Mouse (Mus musculus): ENCODE results near the gene Fmc1.
"Not testable (repeated sequence)": the region's sequence is repeated elsewhere in the genome, so short reads cannot be mapped to it uniquely, and the experiment has no call there.

Fmc1 gene

GRCm38 (mm10) chr6:38533428-38534405 lies at the start of gene Fmc1:
Fmc1 (plus strand) TSS chr6:38533502.
- DNase-seq = peak; percentile 99

GRCm38 (mm10) chr6:38492550-38492949 lies 40.8 kb upstream of the Fmc1 start:
- peak; percentile 46 for DNase-seq

GRCm38 (mm10) chr6:38495641-38496040 lies 37.7 kb upstream of the Fmc1 start:
- DNase-seq = no peak

- no peak for DNase-seq
These were observed 21.2 kb upstream of the Fmc1 start for GRCm38 (mm10) chr6:38512096-38512495.

GRCm38 (mm10) chr6:38512830-38513229 lies 20.5 kb upstream of the Fmc1 start:
- DNase-seq = no peak

GRCm38 (mm10) chr6:38515201-38515600 lies 18.1 kb upstream of the Fmc1 start:
- no peak for DNase-seq

- no peak for DNase-seq
These were observed 9.5 kb upstream of the Fmc1 start for GRCm38 (mm10) chr6:38523851-38524250.

GRCm38 (mm10) chr6:38531211-38531820 lies 2.0 kb upstream of the Fmc1 start:
- DNase-seq = peak; percentile 53

GRCm38 (mm10) chr6:38532500-38533420 lies 542 bp upstream of the Fmc1 start:
- DNase-seq = no peak

GRCm38 (mm10) chr6:38534640-38535365 lies 1.5 kb downstream of the Fmc1 start:
- peak; percentile 96 for DNase-seq

GRCm38 (mm10) chr6:38535366-38535690 lies 2.0 kb downstream of the Fmc1 start:
- no peak for DNase-seq

GRCm38 (mm10) chr6:38535788-38536187 lies 2.5 kb downstream of the Fmc1 start:
- DNase-seq = no peak

GRCm38 (mm10) chr6:38544141-38544540 lies 10.8 kb downstream of the Fmc1 start:
- not testable (repeated sequence) for DNase-seq

- DNase-seq = not testable (repeated sequence)
These were observed 13.7 kb downstream of the Fmc1 start for GRCm38 (mm10) chr6:38547005-38547404.

GRCm38 (mm10) chr6:38547707-38548106 lies 14.4 kb downstream of the Fmc1 start:
- DNase-seq = no peak

GRCm38 (mm10) chr6:38548595-38548994 lies 15.3 kb downstream of the Fmc1 start:
- DNase-seq = not testable (repeated sequence)

GRCm38 (mm10) chr6:38549840-38550239 lies 16.5 kb downstream of the Fmc1 start:
- not testable (repeated sequence) for DNase-seq

- peak; percentile 78 for DNase-seq
These were observed 17.2 kb downstream of the Fmc1 start for GRCm38 (mm10) chr6:38550250-38551061.

- peak; percentile 98 for DNase-seq
These were observed 18.0 kb downstream of the Fmc1 start, which contains the start of gene Luc7l2 for GRCm38 (mm10) chr6:38551062-38551988. Luc7l2 (plus strand) TSS chr6:38551334.

All from kidney, postnatal 14 days (tissue).